Mouse (Mus musculus) lung, postnatal 25 days (tissue): ENCODE results near the gene Ift122.
"Not testable (repeated sequence)": the region's sequence is repeated elsewhere in the genome, so short reads cannot be mapped to it uniquely, and the experiment has no call there.

Experiments used
- DNase-seq: peaks from one replicate; pipeline ENCODE4 v3.0.0; 2022; ENCODE audit warnings: low spot score

The Ift122 gene

GRCm38 (mm10) chr6:115846640-115847411, 6.4 kb upstream of the Ift122 start:
- DNase-seq, result peak; percentile 71

GRCm38 (mm10) chr6:115848598-115849304, 4.5 kb upstream of the Ift122 start:
- no peak for DNase-seq

DNA sequence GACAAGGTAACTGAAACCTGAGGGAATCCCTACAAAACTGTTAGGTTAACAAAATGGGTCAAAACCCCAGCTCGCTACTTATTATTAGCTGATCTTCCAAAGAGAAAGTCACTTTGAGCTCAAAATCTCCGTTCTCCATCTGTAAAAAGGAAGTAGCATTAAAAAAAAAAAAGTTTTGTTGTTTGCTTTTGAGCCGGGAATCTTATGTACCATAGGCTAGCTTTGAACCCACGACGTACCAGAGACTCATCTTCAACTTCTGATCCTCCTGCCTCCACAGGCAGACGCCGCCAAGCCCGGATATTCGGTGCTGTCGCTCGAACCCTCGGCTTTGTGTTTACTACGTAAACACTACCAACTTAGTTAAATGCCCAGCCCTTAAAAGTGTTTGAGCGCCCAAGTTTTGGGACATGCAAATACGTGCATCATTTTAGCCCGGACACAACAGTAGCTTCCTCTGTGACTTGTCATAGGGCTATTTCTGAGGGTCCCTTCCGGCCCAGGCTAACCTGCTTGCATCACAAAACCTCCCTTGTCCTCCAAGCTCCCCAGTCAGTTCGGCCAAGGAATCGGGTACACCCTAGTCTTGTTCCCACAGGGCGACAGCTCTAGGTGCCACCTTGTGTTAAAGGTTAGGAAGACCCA, 702 bp upstream of the Ift122 start:
- no peak for DNase-seq

GRCm38 (mm10) chr6:115853985-115854384, 715 bp downstream of the Ift122 start:
- DNase-seq, result no peak

GRCm38 (mm10) chr6:115854432-115854831, 1.2 kb downstream of the Ift122 start:
- DNase-seq, result peak; percentile 26

DNA sequence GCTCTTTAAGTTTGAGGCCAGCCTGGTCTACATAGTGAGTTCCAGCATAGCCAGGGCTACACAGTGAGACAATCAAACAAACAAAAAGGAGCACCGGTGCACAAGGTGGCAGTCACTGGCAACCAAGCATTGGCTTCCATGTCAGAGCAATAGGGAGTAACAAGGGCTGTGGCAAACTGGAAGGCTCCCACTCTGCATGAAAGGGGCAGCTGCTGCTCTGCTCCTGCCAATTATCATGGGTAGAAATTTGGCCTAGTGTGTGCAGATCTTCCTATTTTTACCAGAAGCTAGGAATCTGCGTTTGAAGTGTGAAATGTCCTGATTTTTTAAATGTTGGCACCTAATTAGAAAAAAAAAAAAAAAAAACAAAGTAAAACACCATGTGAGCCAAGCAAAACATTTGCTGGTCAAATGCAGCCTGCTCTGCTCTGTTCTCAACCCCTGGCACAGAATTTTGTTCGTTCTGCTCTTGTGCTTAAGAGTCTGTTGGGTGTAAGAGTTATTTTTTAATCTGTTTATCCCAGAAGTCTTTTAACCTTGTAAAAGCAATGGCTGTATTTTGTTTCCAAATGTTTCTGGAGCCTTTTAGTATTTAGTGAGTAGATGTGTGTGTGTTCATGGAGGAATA, 2.6 kb downstream of the Ift122 start:
- no peak for DNase-seq

DNA sequence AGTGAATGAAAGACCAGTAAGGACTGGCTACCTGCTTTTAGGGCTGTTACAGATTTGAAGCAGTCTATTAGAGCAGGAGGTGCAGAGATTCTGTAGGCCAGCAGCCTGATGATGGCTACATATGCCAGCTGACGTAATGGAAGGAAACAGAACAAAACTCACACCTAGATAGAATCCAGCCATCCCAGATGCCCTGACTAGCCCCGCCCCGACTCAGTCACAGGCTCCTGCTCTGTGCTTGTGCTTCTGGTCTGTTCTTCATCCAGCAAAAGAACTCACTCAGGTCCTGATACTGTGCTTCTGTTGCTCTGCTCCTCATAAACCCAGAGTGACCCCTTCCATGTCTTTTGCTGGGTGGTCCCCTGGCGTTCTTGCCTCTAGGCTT, 3.1 kb downstream of the Ift122 start:
- DNase-seq, result no peak

DNA sequence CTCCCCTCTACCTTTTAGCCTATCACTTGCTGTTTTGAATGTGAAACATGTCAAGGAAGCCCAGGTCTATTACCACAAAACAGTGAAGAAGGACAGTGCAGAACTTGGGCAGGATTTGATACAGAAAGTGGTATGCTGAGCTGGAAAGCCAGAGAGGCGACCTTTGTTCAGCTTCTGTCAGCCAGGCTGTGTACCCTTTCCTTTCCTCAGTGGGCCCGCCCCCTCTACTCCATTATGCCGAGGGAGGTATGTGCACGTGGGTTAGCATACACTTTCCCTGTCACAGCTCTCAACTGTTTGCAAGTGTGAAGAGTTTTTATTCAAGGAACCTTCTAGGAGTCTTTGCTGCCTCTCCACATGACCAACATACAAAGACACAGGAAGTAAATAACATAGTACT, 6.0 kb downstream of the Ift122 start:
- DNase-seq, result no peak

DNA sequence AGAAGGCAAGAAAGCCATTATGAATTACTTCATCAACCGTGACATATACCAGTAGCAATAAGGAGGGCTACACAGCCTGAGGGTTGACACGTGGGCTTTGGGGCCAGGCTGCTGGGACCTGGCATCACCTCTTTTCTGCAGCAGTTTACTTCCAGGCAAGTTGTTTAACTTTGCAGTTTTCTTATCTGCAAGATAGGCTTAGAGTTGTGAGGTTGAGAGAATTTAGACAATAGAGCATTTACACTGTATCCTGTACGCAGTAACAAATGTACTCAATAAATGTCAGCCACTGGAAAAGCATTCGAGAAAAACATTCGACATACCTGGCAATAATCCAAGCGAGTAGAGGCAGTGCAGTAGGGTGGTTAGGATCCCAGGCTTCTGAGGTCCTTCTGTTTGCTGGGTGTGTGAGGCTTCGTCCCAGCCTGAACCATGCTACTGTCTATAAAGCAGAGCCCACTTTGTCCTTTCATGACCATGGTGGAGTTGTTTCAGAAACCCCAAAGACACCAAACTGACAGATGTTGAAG, 6.8 kb downstream of the Ift122 start:
- DNase-seq, result no peak

- no peak for DNase-seq
Observed at GRCm38 (mm10) chr6:115863340-115863841, 10.1 kb downstream of the Ift122 start.

GRCm38 (mm10) chr6:115865246-115865645, 12.0 kb downstream of the Ift122 start:
- no peak for DNase-seq

- DNase-seq, result not testable (repeated sequence)
Observed at GRCm38 (mm10) chr6:115867157-115867556, 13.9 kb downstream of the Ift122 start.

DNA sequence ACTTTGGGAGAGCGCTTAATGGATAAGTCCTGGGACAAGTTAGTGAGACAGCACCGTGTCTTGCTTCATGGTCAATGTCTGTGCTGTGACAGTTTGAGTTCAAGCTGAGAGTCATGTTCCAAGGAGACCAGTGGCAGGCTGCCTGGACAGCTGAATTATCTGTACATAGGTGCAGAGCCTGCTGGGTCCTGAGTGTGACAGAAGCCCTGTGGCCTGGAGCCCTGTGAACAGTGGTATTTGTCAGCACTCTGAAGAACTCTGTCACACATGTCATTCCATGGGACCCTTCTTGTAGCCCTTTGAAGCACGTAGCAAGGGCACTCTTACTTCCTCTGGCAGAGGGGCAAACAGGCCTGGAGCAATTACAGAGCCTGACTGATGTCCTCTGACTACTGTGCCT, 18.0 kb downstream of the Ift122 start:
- not testable (repeated sequence) for DNase-seq

- DNase-seq, result no peak
Observed at GRCm38 (mm10) chr6:115877239-115877638, 24.0 kb downstream of the Ift122 start.

- DNase-seq, result no peak
Observed at GRCm38 (mm10) chr6:115878694-115879093, 25.4 kb downstream of the Ift122 start.

- DNase-seq, result no peak
Observed at GRCm38 (mm10) chr6:115879736-115880135, 26.5 kb downstream of the Ift122 start.

- DNase-seq, result peak; percentile 58
Observed at GRCm38 (mm10) chr6:115880751-115881150, 27.5 kb downstream of the Ift122 start.

DNA sequence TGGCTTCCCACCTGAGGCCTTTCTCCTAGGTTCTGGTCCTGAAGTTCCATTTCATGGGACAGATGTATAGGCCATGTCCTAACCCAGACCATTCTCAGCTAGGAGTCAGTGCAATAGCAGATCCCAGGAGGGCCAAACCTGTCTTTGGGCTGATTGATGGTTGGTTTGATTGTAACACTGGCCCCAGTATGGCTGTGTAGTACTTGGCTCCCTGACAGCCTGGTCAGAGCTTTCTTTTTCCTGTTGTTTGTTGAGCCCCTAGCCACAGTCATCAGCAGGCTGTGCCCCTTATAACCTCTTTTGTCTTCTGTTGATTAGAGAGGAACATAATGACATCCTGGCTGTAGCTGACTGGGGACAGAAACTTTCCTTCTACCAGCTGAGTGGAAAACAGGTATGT, 30.7 kb downstream of the Ift122 start:
- no peak for DNase-seq

DNA sequence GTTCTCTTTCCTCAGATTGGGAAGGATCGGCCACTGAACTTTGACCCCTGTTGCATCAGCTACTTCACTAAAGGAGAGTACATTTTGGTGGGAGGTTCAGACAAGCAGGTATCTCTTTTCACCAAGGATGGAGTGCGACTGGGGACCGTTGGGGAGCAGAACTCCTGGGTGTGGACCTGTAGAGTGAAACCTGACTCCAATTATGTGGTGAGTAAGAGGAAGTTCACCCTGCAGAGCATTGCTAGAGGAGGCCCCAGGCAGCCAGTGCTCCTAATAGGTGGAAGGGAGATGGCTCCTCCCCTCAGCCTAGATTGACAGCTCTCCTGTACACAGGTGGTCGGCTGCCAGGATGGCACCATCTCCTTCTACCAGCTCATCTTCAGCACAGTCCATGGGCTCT, 33.6 kb downstream of the Ift122 start:
- DNase-seq, result no peak

DNA sequence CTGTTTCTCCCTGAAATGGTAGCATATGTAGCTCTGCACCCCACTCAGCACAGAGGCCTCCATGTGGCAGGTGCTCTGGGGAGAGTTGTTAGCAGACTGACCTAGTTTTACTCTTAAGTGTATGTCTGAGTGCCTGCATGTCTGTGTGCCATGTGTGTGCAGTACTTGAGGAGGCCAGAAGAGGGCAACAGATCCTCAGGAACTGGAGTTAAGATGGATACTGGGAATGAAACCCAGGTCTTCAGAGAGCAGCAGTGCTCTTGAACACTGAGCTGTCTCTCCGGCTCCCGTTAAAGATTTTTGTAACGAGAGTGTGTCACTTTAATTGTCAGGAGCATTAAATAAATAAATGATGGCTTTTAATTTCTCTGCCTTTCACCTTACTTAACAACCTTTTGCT, 35.0 kb downstream of the Ift122 start:
- DNase-seq, result no peak

GRCm38 (mm10) chr6:115890601-115891000, 37.3 kb downstream of the Ift122 start:
- DNase-seq, result no peak

DNA sequence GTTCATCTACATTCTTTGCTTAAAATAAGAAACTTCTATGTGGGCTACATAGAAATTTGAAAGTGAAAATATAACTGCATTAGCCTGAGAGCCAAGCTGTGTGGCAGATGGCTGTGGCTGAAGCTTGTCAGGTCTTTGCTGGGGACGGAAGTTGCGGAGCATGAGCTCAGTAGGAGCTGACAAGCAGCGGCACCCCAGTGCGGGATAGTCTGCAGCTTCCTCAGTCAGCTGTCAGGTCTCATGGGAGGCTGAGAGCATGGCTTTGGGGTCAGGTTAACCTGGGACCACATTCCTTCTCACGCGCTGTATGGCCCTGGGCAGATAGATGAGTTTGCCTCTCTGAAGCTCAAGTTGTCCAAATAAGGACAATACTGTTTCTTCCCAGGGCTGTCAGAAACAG, 37.8 kb downstream of the Ift122 start:
- DNase-seq, result no peak
